Mouse (Mus musculus) monocyte, adult 5-6 weeks (primary cell): Measurements from ENCODE around the gene Tnk1. TPM values are rescaled to one million over a fixed set of nuclear protein-coding genes. Genes with fewer than 3 reads are reported as not detected.
A peak's percentile ranks its signal among the peaks of the same experiment; 100 is the strongest.

Experiments
- ATAC-seq: fragments of 153-309, 156-312 bp; replicated peaks from 2 replicates; pipeline ENCODE4 v1.8.0; 2017; ENCODE audit warnings: mild to moderate bottlenecking; ENCODE audit not compliant: low TSS enrichment, insufficient number of reproducible peaks, severe bottlenecking, poor library complexity, low FRiP score
- total RNA-seq: library from RNA; stranded (forward); fragments of 200-1000, 200-491, 200-594 nt; gene quantifications from 3 replicates; pipeline ENCODE4 v1.2.3, GENCODE M21; 2017

Gene Tnk1
- total RNA-seq = not detected in 3 replicates

GRCm38 (mm10) chr11:69858113-69858998 is at the start of gene Tnk1:
Gene Tnk1 (minus strand): TSS chr11:69858730.
- ATAC-seq = no peak

DNA sequence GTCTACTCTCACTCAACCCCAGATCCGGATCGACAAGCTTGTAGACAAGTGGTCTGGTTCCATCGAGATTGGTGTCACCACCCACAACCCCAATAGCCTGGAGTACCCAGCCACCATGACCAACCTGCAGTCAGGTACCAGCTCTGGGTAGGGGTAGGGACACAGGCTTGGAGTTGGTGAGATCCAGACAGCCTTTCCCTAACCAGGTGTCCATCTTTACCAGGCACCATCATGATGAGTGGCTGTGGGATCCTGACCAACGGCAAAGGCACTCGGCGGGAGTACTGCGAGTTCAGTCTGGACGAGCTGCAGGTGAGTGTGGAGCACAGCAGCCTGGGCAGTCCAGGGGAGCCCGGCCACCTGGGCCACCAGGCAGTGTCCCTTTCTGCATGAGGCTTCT is 45.8 kb upstream of the Tnk1 start:
- ATAC-seq = no peak

DNA sequence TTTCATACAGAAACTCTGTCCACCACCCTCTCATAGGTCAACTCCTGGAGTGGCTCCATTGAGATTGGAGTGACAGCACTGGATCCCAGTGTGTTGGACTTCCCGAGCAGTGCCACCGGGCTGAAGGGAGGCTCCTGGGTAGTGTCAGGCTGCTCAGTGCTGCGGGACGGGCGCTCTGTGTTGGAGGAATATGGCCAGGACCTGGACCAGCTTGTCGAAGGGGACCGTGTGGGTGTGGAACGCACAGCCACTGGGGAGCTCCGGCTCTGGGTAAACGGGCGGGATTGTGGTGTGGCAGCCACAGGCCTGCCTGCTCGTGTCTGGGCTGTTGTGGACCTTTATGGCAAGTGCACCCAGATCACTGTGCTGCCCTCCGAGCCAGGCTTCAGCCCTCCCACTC is 44.4 kb upstream of the Tnk1 start:
- no peak for ATAC-seq

DNA sequence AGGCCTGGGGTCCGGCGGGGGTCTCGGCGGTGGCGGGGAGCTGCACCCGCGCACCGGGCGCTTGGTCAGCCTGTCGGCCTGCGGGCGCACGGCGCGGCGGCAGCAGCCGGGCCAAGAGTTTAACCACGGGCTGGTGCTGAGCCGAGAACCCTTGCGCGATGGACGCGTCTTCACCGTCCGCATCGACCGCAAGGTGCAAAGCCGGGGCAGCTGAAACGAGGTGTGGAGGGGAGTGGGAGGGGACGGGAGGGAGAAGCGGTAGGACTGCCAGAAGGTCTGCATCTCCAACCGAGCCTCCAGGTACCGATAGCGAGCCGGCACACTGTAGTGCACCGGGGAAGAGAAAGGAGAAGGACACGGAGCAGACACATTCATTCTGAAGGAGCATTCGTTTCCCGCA is 43.5 kb upstream of the Tnk1 start:
- no peak for ATAC-seq

GRCm38 (mm10) chr11:69901406-69901846 is 42.9 kb upstream of the Tnk1 start:
- ATAC-seq = peak; percentile 76

DNA sequence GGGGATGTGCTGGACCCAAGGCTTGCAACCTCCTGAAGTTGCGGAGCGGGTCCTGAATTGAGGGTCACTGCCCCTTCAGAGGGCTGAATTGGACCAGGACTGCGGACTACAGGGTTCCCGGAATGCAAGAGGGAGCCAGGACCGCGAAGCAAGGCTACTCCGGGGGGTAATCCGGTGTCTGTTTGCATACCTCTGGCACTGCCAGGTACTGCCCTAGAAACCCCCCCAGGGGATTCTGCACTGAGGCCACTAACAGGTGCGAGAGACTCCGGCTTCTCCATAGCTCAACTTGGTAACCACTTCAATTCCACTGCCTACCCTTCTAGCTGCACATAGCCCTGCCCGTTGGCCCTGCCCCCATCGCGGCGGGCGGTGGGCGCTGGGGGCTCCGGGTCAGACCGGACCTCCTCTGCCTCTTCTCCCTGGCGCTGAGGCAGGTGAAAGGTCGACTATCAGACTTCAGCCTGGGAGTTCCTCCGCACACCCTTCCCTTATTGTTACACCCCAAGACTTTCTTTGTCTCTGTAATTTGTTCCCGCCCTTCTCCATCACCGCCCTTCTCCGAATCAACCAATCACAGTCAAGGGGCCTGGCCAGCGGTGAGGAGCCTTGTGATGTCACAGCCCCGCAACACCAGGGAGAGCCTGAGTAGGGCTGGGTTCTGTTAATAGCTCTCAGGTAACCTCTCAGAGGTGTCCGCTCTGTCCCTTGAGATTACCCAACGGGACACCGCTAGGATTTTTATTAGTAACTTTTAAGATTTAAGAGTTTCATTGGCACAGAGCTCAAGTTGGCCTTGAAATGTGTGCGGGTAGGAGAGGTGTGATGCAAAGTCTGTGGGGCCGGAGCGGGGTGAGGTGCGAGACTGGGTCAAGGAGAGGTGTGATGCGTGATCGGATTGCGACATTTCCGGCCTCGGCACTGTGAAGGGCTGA is 42.2 kb upstream of the Tnk1 start, which contains the start of the genes 2810408A11Rik and Neurl4:
Gene 2810408A11Rik, minus strand, starts transcription at position 517 of the 935 bp plus-strand sequence.
Gene Neurl4, plus strand, starts transcription at position 602 of the 935 bp plus-strand sequence.
- ATAC-seq = peak; percentile 88

- ATAC-seq = no peak
These were observed 41.3 kb upstream of the Tnk1 start for GRCm38 (mm10) chr11:69899870-69900269.

DNA sequence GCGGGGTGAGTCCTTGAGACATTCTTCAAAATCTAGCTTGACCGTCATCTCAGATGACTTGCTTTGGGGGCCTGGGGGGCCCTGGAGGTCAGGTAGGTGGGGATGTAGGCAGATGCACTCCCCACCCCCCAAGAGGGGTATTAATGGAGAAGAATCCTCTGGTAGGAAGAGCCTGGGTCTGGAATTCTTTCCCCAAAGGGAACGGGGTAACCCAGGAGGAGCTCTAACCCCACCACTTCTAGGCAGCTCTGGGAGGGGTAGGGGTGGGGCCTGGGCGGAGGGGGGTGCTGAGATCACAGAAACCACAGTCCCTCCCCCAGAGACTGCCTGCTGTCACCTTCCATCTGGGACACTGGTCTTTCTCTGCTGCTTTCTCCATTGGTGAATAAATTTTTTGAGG is 36.8 kb upstream of the Tnk1 start, which contains the start of gene Acap1:
Gene Acap1, minus strand, starts transcription at position 249 of the 400 bp plus-strand sequence.
- ATAC-seq = no peak

DNA sequence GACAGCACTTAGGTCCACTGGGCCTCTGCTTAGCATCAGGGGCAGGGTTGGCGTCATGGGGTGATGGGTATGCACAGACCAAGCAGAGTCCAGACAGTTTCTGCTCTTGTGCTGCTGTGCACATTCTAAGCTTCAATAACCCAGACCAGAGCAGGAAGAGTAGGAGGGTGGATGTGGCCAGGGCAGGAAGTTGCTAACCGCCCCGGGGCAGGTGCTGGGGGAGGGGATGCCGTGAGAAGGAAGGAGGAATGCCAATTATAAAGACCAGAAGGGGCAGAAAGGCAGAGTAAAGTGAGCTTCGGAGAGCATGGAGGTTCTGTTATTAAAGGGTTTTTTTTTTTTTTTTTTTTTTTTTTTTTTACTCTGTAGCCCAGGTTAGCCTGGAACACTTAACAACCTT is 36.1 kb upstream of the Tnk1 start:
- peak; percentile 78 for ATAC-seq

- no peak for ATAC-seq
These were observed 33.0 kb upstream of the Tnk1 start for GRCm38 (mm10) chr11:69891482-69891881.

- no peak for ATAC-seq
These were observed 28.5 kb upstream of the Tnk1 start for GRCm38 (mm10) chr11:69886907-69887635.

GRCm38 (mm10) chr11:69884663-69885062 is 26.1 kb upstream of the Tnk1 start:
- no peak for ATAC-seq

DNA sequence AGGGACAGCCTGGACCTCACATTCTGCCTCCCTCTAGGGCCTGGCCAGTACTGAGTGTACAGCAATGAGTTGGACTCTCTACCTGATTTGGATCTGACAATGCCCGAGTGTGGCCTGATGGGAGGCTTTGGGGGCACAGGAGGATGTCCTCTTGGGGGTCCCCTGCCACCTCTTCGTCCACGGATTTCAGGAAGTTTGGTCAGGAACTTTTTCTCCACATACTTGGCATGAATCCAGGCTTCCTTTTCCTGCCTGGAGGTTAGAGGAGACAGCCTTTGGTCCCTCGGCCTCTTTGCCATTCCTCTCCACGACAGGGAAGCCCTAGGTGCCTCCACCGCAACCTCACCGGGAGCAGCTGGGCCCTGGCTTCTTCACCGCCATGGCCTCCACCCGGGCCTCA is 25.7 kb upstream of the Tnk1 start:
- no peak for ATAC-seq

DNA sequence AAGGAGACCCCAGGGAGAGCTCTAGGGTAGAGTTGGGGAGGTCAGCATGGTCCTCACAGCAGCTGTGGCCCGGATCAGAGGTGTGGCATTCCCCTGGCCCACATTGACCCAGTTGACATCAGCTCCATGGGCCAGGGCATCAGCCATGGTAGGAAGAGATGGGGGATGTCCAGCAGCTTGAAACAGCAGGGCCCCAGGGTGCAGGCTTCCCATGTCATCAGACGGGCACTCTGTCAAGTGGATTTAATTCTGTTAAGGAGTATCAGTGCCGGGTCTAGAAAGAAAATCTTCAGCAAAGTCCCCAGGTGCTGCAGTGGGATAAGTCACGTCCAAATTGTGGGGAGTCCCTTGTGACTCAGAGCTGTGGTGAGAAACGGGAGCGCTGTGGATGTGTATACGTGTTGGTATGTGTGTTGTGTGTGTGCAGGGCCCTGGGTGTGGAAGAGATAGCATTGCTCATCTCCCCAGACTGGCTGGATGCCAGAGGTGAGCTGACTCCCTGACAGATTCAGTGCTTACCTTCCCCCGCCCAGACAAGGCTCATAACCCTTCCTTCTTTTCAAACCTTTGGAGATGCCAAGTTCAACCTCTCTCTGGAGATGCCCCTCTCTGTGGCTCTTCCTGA is 25.1 kb upstream of the Tnk1 start:
- ATAC-seq = no peak

GRCm38 (mm10) chr11:69883066-69883465 is 24.5 kb upstream of the Tnk1 start:
- no peak for ATAC-seq

DNA sequence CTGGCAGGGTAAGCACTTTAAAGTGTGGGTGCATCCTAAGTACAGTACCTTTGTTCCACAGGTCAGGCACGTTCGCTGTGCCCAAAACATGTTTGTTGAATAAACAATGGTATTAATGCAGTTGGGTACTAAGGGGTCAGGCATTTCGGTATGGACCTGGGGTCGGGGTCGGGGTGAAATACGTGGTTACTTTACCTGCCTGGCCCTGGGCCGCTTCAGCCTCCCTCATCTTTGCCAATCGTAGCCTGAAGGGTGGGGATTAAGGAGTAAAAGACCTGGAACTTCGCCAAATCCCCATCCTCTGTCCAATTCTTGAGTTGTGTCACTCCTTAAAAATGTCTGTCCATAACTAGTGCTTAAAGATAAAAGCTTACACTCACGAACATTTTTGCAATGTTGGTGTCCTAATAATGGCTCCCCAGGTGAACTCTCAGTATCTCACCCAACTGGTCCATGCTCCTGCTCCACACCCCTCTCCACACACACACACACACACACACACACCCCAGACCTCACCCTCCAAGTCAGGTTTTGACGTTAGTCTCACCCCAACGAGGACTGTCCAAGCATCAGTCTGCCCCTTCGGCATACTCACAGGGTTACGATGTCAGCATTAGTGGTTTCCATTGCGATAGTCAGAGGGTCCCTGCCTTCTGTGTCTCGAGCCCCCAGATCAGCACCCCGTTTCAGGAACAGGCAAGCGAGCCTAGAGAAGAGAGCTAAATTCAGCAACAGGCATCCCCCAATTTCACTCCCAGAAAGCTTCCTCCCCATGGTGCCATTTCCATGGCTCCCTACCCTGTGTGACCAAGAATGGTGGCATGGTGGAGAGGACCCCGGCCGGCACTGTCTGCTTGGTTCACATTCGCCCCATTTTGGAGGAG is 23.5 kb upstream of the Tnk1 start:
- ATAC-seq = no peak

GRCm38 (mm10) chr11:69880853-69881603 is 22.5 kb upstream of the Tnk1 start, which contains the start of gene Kctd11:
Gene Kctd11 (minus strand): TSS chr11:69881406.
- ATAC-seq = peak; percentile 62
